Mouse (Mus musculus): ENCODE data around the gene C1qtnf6.

Gene C1qtnf6

DNA sequence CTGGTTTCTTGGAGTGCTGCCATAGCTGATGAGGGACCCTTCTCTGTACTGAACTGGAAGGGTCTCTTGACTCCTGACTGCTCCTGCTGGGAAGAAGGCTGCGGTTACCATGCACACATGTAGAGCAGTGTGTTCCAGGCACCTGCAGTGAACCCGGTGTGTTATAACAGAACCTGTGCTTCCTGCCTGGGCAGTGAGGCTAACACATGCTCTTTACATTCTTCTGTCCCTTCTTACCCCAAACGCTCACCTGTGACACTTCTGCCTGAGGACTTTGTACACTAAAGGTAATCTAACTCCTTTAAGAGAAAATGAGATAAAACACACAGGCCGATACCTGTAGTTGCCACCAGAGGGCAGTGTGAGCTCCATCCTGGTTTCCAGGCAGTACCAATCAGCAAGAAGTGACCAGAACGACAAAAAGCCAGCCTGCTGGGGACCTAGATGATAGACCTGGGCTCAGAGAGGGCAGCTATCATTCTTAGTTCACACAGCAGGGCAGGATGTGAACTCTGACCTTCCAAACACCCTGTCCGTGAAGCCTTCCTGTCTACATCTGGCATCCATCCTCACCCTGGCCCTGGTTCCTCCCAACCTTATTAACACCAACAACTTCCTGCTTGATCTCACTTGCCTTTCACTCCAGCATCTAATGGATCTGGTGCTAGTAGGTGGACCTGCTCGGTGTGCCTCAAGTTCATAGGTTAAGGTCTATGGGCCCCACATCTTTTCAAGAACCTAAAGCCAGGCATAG, 16.6 kb downstream of the C1qtnf6 start:
- peak; percentile 68 for DNase-seq (ENCODE audit: low spot score)

DNA sequence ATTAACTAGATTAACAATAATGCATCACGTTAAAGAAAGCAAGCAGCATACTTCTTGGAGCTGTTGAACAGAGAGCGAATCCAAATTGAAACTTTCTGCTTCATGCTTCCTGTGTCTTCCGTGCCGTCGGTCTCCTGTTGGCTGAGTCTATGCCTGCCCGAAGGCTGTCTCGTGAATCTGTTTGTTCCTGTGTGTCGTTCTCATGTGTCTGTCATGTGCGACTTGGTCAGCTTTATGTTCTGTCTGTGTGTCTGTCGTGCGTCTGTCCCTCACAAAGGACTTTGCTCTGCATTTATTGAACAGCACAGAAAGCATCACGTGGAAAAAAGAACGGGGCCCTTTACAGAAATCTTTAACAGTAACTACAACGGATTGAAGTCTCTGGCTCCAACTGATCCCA, 18.2 kb downstream of the C1qtnf6 start:
- DNase-seq (ENCODE audit: low spot score), result no peak

DNA sequence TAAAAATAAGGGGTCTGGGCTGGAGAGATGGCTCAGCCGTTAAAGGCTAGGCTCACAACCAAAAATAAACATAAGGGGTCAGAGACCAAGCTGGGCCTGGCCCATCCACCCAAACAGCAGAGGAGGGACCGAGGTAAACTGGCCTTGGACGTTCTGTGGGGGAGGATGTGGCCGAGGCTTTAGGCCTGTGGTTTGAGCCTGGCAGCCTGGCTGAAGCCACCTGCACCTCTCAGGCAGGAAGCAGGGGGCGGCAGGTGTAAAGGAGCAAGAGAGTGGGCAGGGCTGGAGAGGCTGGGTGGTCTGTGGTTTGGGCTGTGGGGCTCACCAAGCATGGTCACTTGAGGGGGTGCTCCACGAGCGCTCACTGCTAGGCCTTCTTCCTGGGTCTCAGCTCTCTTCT, 19.3 kb downstream of the C1qtnf6 start:
- no peak for DNase-seq (ENCODE audit: low spot score)

DNA sequence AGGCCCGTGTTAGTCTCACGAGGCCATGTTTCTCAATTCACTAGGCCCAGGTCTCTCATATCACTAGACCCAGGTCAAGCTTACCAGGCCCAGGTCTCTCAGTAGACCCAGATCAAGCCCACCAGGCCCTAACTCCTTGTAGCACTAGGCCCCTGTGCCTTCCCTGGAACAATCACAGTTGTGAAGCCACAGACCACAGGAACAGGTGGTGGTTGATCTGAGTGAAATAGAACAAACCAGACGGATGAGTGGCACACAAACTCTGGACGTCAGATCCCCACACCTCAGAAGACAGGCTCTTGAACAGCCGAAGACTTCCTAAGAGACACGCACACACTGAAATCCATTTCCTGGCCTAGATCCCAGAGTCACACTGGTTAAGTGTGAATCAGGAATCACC, 20.5 kb downstream of the C1qtnf6 start:
- DNase-seq (ENCODE audit: low spot score), result no peak

DNA sequence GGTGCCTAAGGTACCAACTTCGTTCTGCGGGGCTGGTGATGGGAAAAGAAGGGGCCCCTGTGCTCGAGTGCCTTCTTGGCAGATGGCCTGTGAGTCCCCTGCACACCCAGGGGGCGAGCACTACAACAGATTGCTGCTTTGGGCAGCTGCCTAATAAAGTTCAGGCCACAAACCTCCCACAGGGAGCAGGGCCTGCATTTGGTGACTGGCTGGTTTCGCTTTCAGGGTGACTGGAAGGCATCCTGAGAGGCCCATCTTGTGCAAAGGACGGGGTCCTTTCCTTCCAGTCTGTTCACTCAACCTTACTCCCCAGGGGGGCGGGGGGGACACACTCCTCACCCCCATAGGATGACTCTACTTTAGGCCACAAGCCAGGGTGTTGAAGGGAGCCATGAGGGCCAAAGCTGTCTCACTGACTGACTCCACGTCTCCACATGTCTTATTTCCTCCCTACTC, 21.1 kb downstream of the C1qtnf6 start:
- no peak for DNase-seq (ENCODE audit: low spot score)

DNA sequence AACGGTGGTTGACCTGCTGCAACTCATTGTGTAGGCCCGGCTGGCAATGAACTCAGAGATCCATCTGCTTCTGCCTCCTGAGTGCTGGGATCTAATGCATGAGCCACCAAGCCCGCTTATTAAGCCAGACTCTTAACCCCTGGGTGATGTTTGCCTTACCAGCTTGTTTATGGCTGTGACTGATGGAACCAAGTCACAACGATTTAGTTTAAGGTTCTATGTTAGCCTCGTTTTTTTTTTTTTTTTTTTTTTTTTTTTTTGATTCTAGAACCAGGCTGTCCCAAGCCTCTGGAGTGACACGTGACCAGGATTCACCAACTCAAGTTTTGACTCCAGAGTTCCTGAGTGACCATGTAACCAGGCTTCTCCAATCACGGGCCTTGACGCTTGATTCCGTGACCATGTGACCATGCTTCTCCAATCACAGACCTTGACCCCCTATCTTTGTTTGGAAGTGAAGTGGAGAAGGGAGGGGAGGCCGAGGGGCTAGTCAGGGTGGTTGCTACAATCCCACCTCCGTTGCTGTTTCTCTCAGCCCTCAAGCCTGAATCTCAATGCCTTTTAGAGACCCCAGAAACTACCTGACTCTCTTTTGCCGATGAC, 21.8 kb downstream of the C1qtnf6 start:
- DNase-seq (ENCODE audit: low spot score), result no peak

DNA sequence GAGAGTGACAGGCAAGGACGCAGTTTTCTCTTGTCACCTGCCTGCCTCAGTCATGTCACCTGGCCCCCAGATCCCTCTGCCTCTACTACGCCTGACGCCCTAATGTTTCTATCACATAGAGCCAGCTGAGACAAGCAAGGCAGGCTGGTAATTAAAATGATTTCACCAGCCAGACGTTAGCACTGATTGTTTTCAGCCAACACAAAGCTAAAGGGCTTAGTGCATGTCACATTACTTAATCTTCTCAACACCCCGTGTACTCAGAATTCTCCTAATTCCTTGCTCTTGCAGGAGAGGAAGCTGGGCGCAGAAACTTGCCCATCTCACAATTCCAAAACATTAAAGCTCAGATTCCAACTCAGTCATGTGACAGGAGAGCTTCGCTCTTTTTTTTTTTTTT, 22.8 kb downstream of the C1qtnf6 start:
- no peak for DNase-seq (ENCODE audit: low spot score)

DNA sequence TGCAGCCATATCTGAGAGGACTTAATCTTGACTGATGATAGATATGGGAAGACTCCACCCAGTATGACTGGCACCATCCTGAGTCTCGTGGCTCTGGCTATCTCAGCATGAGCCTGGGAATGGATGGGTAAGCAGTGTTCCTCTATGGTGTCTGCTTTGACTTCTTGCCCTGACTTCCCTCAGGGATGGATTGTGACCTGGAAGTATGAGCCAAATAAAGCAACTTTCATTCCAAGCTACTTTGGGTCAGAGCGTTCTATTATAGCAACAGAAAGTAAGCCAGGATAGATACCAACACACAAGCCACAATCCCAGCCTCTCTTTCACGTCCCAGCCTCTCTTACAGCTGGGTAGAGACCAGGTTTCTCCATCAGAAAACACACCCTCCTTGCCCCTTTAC, 25.7 kb downstream of the C1qtnf6 start:
- no peak for DNase-seq (ENCODE audit: low spot score)

DNA sequence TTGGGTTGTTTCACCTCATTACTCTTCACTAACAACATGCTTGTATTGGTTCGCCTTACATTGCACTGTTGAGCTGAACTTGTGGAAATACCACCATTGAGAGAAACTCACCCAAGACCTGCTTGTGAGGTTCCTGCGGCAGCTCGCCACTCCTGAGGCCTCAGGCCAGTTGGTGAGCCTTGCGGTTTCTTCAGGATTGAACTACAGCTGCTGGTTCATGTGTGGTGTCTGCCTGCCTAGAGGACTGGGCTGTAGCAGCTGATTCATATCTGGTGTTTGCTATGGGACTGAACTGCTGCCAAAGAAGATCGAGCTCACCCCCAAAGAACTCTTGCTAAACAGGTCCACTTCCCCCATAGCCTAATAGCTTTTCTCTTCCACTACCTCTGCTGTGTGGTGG, 26.4 kb downstream of the C1qtnf6 start:
- no peak for DNase-seq (ENCODE audit: low spot score)

DNA sequence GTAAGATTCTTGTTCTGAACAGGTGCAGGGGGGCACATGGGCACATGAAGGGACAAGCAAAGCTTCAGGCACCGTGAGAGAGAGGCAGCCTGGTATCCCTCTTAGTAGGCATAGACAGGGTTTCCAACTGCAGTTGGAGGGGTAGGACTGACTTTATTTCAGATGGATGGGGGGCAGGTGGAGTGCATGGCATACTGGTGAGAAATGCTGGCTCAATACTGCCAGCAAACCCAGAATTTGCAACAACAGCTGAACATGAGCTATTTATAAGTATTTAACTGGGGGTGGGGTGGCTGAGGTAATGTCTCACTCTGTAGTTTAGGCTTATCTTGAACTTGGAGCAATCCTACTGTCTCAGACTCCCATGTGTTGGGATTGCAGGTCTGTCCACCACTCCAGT, 27.2 kb downstream of the C1qtnf6 start:
- no peak for DNase-seq (ENCODE audit: low spot score)

DNA sequence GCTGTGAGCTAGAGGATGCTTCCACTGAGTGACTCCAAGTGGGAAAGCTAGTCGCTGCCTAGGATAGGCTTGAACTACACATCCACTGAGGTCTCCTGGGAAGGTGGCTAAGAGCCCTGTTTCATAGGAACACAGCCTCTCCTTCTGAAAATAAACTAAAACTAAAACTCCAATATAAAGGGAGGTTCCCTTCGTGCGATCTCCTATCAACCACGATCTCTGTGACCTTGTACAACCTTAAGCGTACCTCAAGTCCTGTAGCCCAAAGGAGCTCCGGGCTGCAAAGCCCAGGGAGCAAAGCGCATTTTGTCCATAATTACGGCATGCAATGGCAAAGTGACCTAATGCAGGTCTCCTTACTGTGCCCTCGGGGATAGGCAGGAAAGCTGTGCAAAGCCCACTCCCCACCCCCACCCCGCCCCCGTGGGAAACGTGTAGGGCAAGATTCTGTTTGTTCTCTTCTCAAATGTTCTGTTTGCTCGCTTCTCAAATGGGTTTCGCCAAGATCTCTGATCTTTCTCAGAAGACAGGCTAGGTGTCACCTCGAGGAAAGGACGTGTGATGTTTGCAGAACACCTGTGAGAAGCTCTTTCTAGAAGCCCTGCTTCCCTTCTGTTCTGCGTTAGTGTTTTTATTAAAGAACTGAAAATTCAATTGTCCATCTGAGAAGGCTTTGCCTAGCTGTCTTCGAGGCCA, 28.6 kb downstream of the C1qtnf6 start:
- no peak for DNase-seq (ENCODE audit: low spot score)

DNA sequence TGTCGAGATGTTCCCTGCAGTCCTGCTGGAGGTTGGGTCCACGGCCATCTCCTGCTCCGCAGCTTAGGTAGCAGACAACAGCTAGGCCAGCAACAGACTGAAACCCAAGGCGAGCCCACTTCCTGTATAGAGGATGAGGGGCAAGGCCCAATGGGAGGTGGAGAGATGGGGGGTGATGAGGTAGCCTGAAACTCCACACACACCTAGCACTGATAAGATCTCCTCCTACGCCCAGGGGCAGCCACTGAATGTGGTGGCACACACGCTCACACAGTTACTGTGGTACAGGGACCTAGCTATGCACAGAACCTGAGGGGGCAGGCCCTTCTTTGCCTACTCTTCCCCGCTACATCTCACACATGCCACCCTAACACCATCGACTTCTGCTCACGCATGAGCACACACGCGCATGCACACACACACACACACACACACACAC, 36.2 kb downstream of the C1qtnf6 start, which contains the start of gene Il2rb:
Il2rb (minus strand) TSS at position 304 of the 439 bp plus-strand sequence.
- no peak for DNase-seq (ENCODE audit: low spot score)

DNA sequence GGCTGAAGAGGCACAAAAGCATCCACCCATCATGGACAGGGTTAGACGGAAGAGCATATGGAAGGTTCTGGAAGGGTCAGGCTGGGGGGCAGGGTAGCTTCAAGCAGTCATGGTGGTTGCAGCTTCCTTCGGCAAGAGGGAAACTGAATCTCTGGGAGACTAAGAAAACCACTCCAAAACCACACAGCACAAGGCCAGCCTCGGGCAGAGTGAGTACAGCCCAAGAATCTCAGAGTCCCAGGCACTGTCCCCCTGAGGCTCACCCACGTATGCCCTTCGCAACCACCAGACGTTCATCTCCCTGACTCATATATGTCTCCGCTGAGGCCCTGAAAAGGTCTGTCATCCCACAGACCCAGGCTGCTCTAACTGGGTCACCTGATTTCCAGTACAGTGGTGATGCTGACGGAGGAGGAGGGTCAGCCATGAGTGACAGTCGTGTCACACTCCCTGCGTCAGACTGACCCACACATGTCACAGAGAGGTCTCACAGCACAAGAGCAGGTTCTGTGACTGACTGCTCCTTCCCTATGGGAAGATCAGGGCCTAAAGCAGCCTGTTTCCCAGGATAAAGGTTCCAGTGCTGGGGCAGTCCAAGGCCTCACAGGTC, 37.7 kb downstream of the C1qtnf6 start:
- no peak for DNase-seq (ENCODE audit: low spot score)

DNA sequence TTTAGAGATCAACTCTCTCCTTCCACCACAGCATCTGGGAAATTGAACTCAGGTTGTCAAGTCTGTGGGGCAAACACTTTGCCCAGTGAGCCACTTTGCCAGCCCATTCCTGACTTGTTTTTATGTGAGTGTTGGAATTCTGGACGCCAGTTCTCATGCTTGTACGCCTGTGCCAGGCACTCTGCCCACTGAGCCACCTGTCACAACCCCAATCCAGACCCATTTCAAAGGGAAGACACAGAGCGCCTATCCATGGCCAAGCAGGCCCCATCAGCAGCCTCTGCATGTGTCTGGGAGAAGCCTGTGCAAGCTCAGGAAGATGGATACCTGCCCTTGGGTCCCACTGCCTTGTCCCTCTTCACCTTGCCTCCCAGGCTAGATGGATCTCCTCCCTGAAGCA, 39.9 kb downstream of the C1qtnf6 start:
- DNase-seq (ENCODE audit: low spot score), result no peak

DNA sequence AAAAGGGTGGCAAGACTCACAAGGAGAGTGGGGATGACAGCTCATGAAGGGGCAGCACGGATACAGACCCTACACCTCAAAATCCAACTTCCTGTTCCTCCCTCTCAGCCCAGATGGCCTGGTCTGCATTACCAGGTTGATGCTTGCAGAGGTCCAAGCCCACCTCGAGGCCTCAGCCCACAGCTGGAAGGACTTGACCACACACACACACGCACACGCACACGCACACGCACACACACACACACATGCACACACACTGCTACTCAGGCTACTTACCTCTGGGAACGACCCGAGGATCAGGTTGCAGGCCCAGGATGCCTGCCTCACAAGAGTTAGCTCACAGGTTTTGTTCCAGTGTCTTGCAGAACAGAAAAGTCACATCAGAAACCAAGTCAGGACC, 41.3 kb downstream of the C1qtnf6 start:
- no peak for DNase-seq (ENCODE audit: low spot score)

DNA sequence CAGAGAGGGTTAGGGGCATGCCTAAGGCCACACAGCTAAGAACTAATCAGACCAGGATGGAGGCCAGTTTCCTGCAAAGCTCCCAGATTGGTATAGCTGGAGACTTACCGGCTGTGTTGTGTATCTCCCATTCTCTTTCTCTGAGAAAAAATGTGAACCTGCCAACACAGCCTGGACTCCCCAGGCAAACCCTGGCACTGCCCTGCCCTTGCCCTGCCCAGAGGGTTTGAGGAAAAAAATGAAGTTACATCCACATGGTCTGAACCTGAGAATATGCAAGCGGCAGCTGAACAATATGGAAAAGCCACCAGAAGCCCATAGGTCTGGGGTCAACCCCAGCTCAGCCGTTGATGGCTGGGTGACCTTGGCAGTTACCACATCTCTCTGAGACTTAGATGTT, 42.0 kb downstream of the C1qtnf6 start:
- DNase-seq (ENCODE audit: low spot score), result no peak

DNA sequence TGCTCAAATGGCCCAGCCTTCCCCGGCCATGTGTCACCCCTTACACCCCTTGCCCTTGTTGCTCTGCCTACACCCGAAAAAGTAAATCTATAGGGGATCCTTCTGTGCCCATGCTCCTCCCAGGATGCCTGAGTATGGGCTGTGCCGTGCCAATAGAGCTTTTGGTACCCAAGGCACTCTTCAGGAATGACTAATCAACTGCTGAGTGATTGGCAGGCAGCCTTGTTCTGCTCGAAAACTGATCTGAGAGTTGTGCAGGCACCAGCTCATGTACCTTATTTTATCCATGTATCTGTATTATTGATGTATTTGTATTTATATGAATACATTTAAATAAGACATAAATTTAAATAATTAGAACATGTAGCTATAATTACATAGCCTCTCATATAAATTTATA, 44.1 kb downstream of the C1qtnf6 start:
- DNase-seq (ENCODE audit: low spot score), result no peak

DNA sequence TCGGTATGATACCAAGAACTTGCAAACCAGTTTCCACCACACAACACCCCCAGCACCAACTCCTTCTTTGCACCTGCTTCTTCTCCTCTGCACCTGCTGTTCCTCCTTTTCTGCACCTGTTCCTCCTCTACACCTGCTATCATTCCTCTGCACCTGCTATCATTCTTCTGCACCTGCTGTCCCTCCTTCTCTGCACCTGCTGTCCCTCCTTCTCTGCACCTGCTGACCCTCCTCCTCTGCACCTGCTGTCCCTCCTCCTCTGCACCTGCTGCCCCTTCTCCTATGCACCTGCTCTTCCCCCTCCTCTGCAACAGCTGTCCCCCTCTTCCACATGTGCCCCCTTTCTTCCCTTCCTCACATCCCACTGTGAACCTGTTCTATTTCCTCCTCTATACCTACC, 44.7 kb downstream of the C1qtnf6 start:
- DNase-seq (ENCODE audit: low spot score), result no peak

DNA sequence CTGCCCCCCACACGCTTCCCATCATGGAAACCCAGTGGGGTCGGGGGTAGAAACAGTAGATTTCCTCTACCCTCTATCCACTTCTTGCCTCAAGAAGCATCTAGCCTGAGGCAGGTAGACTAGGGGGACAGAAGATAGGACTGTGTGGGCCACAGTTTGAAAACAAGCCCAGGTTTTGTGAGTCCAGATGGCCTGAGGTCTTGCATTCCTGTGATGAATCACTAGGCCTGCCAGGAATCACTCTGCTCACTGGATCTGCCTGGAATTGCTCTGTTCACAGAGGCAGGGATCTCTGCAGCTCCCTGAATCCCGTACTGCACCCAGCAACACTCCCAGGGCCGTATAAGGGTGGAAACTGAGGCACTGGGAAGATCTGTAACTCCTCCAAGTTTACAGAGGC, 47.9 kb downstream of the C1qtnf6 start:
- DNase-seq (ENCODE audit: low spot score), result no peak

DNA sequence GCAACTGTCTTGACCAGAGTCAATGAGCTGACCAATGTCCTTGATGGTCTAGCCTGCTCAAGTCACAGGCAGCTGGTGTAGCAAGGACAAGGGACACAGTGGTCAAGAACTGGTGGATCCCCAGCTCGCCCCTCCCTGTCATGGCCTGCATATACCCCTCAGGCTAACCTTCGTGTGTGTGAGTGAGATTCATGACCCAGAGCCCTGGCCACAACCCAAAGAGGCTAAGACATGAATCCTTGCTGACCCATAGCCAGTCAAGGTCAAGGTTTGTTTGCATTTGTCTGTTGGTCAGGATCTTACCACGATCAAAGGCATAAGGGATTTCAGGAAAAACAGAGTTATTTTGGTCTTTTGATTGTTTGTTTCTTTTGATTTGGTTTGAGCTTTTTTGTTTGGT, 48.7 kb downstream of the C1qtnf6 start:
- DNase-seq (ENCODE audit: low spot score), result no peak

DNA sequence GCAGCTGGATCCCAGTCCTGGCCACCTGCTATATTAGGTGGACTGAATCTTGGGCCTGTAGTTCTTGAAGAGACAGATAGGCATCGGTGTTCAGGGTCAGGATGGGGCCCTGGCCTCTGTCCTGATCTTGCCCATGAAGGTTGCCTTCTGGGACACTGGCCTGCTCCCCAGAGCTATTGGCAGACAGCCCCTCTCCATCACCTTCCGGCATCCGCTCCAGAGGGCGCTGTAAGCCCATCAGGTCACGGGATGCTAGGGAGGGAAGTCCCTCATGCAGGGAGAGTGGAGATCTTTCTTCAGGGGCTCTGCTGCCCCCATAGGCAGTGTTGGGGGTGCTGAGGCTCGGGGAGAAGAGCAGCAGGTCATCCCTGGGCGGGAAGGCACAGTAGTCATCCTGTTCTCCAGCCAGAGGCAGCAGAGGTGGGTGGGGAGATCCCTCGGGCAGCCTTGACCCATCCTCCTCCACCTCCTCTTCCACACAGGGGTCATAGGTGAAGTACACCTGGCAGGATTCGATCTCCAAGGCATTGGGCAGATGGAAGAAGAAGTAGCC, 49.7 kb downstream of the C1qtnf6 start:
- no peak for DNase-seq (ENCODE audit: low spot score)

DNA sequence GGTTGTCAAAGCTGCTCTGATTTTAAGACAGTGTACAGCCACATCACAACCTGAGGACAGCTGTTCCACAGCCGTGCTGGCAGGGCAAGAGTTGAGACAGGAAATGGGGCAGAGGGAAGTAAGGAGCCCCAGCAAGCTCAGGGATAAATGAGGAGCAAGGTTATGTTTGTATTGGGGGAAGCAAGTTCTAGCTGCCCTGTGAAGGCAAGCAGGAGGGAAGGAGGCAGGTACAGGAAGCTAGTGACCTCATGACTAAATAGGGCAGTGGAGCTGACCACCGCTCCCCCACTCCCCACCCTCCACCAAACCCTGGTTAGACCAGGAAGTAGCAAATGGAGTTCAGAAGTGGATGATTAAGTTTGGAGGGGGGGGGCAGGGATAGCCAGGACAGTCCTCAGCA, 50.2 kb downstream of the C1qtnf6 start:
- no peak for DNase-seq (ENCODE audit: low spot score)

DNA sequence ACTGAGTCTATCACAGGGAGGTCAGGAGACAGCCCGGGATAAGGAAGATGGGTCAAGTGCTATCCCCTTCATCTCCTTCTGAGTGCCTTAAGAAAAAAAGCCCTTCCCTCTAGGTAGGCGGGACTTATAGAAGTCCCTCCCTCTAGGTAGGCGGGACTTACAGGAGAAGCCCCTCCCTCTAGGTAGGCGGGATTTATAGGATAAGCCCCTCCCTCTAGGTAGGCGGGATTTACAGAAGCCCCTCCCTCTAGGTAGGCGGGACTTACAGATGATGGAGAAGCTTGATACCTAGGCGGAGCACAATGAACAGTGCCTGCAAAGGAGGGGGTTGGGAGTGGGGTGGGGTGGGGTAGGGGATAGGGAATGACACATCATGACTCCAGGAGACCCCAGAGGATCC, 51.1 kb downstream of the C1qtnf6 start:
- peak; percentile 11 for DNase-seq (ENCODE audit: low spot score)

All from c-Kit-positive CD71-positive TER-119-positive erythroid progenitor cells, embryonic 14.5 days (primary cell).